Mouse (Mus musculus) large intestine, adult 2 months (tissue): ENCODE data around the gene Akt2. TPM values are rescaled to one million over a fixed set of nuclear protein-coding genes. Genes with fewer than 3 reads are reported as not detected.

Experiments
- DNase-seq: peaks from one replicate; pipeline ENCODE4 v3.0.0-alpha.2; 2012; ENCODE audit warnings: low read depth, low spot score
- WGBS: fragments of 180-500 bp; shearing (Covaris S2); methylation state at CpG from one replicate; pipeline ENCODE4 v1.1.7; 2018; 5-methylcytosine and 5-hydroxymethylcytosine counted together
- polyA plus RNA-seq: library from polyadenylated mRNA; depleted of rRNA; stranded (reverse); fragments of >200 nt; gene quantifications from 2 replicates; pipeline ENCODE4 v1.2.3, GENCODE M21; 2012; rRNA removed

Akt2 gene
- 40.2 and 44.7 TPM in 2 replicates for polyA plus RNA-seq

DNA sequence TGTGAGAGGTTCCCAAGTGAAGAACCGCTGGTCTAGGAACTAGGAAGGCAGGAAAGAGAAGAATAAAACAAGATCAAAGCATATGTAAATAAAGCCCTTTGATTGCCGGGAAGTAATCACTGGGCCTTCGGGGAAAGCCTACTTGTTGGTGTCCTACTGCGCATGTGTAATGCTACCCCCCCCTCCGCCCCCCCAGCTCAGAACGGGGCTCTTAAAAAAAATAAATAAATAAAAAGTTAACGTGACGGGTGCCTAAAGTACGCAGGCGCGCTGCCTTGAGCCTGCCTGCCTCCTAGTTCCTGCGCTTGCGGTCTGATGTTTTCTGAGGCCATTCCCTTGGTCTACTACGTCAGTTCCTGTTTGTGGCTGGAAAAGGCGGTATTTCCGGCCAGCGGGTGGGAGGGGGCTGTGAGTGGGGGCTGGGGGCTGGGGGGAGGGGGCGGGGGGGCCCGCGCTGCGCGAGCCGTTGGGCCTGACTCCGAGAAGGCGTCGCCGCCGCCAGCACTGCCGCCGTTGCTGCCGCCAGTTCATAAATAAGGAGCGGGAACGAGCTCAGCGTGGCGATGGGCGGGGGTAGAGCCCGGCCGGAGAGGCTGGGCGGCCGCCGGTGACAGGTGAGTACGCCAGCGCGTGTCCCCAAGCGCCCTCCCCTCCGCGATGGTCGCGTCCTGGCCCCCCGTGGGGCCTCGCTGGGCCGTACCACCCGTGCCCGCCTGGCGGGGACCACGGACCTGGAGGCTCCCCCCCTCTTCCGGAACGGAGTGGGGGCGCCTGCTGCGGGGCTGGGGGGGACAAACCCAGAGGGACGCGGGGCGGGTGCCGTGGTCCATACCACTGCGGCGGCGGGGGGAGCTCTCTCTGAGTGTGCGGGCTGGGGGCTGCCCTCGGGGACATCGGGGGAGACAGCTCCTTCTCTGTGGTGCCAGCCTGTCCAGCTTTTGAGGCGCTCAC lies at the start of gene Akt2:
Gene Akt2 (plus strand): TSS at position 287 of the 951 bp plus-strand sequence.
- DNase-seq, result peak; percentile 86
- WGBS, result under 1% methylated on average over 64 of the region's 71 CpGs

DNA sequence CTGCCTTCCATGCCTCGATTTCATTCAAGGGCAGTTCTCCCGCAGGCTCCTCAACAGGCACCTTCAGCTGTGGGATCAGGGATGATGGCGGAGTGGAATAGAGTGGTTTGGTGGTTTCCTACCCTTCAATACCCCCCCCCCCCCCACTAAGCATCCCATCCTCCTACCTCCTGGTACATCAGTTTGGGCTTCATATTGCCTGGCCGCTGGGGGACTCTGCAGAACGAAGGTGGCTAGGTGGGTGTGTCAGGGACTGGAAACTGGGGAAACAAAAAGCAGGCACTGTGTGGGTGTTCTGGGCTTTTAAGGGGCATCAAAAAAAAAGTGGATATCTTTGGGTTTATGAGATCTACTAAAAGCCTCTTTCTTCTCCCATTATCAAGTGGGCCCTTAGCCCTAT lies 49.4 kb upstream of the Akt2 start:
- 62% methylated on average over 5 of the region's 5 CpGs for WGBS
- DNase-seq, result no peak

DNA sequence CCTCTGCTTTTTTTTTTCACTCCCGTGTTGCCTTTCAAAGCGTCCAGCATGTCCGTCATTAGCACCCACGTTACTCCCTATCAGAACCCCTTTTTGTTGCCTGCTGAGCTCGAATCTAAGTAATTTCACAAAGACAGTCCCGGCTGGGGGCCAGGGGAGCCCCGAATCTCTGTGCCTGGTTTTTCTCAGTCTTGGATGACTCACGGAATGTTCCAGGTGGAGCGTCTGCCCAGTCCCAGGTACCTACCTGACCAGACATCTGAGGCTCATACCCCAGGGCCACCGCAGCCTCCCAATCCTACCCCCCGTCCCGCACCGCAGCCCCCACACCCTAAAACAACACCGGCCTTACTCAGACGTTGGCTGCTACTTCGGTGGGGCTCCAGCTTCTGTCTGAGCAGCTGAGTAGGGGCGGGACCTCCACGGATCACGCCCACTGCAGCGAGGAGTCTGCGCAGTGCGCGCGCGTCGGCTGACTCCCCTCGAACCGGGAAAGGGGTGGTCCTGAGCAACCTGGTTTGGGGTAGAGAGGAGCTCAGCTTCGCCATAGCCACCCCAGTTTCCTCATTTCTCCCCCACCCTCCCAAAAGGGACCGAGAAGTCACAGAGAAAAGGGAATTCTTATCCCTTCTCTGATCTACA lies 48.8 kb upstream of the Akt2 start:
- DNase-seq, result no peak
- WGBS, result 2% methylated on average over 30 of the region's 30 CpGs

DNA sequence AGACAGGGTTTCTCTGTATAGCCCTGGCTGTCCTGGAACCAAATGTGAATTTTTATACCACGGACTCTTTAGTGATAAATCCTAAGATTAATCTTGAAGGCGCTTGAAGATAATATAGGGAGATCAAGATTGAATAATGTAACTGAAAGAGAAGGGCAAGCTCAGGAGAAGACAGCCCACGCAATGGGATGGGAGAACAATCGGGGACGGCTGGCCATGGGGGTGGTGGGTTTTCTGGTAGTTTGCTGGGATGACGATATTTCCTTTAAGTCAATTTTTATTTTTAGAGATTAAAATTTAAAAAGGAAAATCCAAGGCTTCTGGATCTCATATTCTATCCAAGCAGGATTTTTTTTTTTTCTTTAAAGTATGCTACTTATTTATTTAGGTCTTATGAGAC lies 48.3 kb upstream of the Akt2 start:
- WGBS, result 18% methylated on average over 6 of the region's 6 CpGs
- no peak for DNase-seq

DNA sequence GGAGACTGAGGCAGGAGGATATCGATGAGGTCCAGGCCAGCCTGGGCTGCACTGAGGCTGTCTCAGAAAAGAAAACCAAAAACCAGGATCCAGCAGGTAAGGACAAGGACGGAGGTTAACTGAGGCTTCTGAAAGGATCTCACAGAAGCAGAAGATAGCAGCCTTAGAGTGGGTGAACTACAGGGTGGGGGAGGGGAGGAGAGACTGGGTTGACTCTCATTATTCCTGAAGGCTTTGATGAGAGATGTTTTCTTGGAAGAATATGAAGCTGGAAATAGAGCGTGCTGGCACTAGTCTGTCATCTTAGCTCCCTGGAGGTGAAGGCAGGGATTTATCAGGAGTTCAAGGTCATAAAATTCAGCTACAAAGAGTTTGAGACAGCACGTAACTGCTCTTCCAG lies 47.5 kb upstream of the Akt2 start:
- WGBS, result 89% methylated on average over 4 of the region's 4 CpGs

DNA sequence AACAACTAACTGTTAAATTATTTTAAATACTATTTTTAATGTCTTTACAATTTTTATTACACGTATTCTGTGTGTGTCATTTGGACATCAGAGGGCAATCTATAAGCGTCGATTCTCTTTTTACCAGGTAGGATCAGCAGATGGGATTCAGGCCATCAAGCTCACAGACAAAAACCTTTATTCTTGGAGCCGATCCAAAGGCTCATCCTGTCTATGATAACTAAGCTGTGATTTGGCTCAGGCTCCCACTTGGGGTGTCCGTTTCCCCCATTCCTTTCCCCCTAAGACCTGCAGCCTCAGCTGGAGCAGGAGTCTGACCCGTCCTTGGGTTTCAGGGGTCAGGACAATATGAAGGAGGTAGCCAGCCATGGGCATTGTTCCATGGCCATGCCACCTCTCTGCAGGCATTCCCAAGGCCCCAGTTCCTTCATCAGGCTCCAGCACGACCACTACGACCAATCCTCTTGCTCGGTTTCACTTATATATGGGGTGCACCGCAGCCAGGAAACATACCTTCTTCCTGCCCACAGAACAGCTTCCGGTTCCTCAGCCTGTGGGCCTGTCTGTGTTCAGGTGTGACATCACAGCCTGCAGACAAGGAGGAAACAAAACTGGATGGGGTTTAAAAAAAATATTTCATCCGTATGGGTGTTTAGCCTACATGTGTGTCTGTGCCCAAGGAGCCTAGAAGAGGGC lies 46.5 kb upstream of the Akt2 start:
- 79% methylated on average over 12 of the region's 12 CpGs for WGBS
- DNase-seq, result no peak

More for the DNA sequence above, 47.5 kb upstream of the Akt2 start:
- DNase-seq, result no peak

DNA sequence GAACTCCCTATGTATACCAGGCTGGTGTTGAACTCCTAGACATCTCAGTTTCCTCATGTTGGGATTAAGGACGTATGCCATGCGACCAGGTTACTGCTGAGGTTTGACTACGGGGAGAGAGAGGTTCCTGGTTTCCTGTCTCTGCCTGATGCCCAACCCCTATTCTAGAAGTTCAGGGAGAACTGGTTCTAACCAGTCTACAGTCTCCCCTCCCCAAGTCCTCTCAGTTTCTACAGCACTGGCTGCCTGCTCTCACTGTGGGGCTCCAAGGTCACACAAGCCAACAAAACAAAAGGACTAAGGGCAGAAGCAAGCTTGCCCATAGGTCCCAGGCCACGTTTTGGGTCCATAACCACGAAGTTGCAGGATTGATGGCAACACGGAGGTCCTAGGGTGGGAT lies 41.8 kb upstream of the Akt2 start:
- WGBS, result 68% methylated on average over 6 of the region's 6 CpGs

DNA sequence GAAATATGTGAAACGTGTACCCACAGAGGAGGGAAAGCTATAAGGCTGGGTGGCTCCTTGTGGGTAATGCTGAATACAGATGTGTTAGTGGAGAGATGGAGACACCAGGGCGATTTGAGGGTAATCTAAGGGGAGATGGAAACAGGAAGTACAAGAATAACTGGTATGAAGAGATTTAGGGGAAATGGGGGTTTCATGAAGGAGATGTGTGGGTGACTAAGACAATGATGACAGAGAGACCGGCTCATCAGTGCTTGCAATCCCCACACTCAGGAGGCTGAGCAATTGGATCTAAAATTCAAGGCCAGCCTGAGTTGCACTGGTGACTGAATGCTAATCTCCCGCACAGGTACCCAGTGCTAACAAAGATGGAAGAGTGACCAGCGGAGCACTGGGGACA lies 39.3 kb upstream of the Akt2 start:
- DNase-seq, result no peak
- 37% methylated on average over 5 of the region's 5 CpGs for WGBS

More for the DNA sequence above, 41.8 kb upstream of the Akt2 start:
- no peak for DNase-seq

DNA sequence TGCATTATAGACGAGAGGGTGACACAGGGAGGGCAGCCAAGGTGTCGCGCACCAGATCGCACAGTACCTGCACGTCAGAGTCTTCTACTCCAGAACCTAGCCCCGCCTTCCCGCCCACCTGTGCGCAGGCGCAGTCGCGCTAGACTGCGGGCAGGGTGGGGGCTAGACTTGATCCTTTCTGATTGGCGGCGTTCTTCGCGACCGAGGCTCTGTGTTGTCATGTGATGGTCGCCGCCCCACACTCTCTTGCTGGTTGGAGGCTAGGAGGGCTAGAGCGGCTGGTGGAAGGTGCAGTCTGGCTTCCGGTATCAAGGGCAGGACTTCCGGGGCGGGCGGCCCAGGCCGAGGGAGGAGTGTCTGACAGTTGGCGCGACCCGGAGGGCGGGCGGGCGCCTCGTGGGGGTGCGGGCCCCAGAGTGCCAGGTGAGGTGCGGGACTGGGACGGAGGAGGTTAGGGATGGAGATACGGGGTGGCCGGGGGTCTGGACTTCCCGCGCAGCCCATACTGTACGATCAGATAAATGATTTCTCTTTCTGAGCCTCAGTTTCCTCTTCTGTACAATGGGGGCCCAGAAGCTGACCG lies 38.3 kb upstream of the Akt2 start, which contains the start of the genes Pld3 and 2310022A10Rik:
Gene Pld3 (minus strand): TSS at position 288 of the 583 bp plus-strand sequence.
Gene 2310022A10Rik (plus strand): TSS at position 303 of the 583 bp plus-strand sequence.
- under 1% methylated on average over 41 of the region's 41 CpGs for WGBS
- DNase-seq, result peak; percentile 90

DNA sequence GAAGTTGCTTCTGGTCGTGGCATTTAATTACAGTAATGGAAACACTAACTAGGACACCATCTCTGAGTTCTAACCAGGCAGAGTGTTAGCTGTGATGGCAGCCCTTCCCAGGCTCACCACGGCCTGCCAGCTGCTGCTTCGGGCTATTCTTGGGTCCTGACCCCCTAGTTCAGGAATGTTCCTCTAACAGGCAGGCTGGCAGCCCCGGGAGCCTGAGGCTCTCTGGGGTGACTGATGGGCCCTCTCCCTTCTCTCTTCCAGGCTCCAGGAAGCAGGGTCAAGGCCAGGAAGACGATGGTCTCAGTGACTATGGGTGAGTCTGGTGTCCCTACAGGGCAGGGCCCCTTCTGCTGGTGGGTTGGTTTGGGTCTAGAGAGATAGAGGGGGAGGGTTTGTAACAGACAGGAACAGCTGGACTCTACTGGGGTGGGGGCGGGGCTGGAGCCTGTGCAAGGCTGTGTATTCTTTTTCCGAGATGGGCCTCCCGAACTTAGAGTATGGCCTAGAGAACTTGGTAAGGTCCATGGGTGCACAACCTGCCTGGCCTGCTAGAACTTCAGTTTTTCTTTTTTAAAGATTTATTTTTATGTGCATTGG lies 31.0 kb upstream of the Akt2 start:
- DNase-seq, result no peak
- WGBS, result 62% methylated on average over 8 of the region's 8 CpGs

DNA sequence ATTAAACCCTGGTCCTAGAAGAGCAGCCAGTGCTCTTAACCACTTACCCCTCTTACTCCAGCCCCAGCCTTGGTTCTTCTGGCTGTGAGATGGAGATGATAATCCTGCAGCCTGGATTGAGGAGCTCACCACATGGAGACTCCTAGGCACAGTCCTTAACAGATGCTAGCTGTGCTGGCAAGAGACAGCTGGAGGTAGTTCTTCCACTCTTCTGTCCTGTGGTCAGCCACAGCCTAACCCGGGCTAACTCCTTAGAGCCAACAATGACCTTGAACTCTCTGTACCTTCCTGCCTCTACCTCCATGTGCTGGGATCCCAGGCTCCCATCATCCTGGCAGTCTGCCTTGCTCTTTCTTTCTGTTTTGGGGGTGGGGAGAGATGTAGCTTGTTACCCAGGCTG lies 30.4 kb upstream of the Akt2 start:
- 61% methylated on average over 1 of the region's 1 CpGs for WGBS
- no peak for DNase-seq

DNA sequence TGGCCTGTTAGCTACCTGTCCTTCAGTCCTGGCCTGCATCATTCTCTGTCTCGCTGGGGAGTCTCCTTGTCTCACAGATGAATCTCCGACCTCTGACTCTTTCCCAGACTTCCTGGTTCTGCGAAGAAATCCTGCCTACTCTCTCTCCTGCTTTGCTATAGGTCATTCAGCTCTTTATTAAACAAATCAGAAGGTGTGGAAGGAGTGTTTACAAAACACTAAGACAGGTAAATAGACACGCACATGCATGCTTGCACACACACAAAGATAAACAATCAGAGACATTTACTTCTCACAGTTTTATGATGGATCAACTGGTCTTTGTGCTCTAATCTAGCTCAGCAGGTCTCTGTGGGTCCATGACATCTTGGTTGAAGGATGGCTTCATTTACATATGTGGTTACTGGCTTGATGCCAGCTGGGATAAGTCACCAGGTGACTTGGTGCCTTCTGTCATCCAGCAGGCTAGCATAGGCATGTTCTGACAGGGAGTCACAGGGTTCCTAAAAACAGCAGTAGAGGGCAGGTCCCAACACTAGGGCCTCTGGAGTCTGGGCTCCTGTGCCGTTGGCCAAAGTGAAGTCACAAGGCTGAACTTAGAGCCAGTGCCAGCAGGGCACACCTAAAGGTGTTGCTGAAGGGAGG lies 21.6 kb upstream of the Akt2 start:
- DNase-seq, result no peak
- WGBS, result 71% methylated on average over 5 of the region's 5 CpGs

DNA sequence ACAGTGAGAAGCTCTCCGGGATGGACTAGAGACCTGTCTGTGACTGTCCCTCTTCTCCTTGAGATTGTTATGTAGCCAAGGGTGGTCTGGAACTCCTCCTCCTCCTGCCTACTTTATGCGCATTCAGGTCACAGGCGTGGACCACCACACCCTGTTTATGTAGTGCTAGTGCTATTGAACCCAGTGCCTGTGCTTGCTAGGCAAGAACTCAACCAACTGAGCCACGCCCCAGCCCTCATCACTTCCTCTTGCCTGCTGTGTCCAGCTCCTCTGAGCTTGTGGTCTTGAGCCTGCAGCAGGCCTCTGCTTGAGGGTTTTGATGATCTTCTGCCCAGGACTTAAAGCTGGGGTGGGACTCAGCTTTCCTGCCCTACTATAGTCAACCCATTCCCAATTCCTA lies 19.2 kb upstream of the Akt2 start:
- DNase-seq, result no peak
- 62% methylated on average over 4 of the region's 4 CpGs for WGBS

DNA sequence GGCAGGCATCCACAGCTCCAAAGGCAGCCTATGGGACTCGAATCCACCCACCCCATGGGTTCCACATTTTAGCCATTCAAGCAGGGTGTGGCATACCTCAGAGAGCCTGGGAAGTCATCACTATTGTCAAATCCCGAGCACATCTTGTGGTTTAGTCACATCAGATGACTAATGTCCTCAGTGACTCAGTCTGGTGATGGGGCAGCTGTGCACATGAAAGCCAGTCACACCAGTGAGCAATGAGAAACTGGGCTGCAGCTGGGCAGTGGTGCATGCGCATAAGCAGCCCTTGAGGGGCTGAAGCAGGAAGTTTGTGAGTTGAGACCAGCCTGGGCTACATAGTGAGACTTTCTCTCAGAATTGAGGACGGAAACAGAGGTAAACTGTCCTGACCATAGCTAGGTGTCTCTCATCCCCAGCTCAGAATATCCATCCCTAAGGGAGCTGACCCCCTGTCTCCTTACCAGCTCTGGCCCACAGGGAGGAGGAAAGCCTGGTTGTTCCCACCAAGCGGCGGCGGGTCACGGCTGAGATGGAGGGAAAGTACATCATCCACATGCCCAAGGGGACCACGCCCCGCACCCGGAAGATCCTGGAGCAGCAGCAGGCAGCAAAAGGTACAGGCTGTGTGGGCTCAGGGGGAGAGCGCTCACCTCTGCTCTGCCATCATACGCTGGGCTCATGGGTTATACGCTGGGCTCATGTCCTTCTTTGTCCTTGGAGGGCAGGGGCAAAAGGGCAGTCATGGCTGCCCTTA lies 17.1 kb upstream of the Akt2 start:
- WGBS, result 89% methylated on average over 14 of the region's 14 CpGs
- DNase-seq, result no peak

DNA sequence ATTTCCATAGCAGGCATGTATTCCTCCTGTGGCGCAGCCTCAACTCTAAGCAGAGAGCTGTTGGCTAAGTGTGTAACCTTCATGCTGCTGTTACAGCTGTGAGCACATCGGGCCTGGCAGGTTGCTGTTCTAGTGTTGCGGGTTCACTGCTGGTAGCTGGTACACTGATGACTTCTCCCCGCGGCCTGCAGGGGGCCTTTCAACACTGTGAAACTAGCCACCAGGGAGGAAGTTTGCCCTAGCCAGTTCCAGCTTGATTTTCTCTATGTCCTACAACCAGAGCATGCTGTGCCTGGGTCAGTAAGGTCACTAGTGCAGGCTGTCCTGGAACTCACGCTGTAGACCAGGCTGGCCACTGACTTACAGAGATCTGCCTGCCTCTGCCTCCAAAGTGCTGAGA lies 14.4 kb upstream of the Akt2 start:
- WGBS, result 62% methylated on average over 6 of the region's 6 CpGs
- no peak for DNase-seq

DNA sequence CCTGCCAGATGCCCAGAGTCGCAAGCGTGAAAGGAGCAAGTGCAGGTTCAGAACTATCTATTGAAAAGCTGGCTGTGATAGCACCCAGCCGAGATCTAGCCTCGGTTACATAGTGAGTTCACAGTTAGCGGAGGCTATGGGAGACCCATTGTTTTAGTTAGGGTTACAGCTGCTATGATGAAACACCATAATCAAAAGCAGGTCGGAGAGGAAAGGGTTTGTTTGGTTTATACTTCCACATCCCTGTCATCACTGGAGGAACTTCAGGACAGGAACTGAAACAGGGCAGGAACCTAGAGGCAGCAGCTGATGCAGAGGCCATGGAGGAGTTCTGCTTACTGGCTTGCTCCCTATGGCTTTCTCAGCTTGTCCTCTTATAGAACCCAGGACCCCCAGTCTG lies 13.8 kb upstream of the Akt2 start:
- 90% methylated on average over 6 of the region's 6 CpGs for WGBS
- DNase-seq, result no peak

DNA sequence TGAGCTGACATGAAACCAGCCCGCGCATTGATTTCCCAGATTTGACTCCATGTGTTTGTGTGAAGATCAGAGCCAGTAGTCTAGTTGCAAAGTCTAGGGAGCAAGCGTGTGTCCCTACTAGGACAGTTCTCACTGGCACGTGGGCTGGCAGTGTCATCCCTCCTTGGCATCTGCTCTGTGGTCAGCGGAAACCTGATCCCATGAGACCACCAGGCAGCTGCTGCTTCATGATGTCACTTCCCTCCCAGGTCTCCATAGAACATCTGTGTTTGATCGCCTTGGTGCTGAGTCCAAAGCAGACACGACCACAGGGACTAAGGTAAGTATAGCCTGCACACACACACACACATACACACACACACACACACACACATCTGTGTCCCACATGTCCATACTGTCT lies 12.9 kb upstream of the Akt2 start:
- no peak for DNase-seq
- 83% methylated on average over 7 of the region's 7 CpGs for WGBS
